Mouse (Mus musculus) myocyte (in vitro differentiated cells): ENCODE data around the gene Hydin. TPM values are rescaled to one million over a fixed set of nuclear protein-coding genes. Genes with fewer than 3 reads are reported as not detected.

Experiments used
- H3K27me3 ChIP-seq: one replicate; pipeline ENCODE4 v1.6.1; 2011; ENCODE audit not compliant: control insufficient read depth, insufficient read depth, insufficient read length
- H3K36me3 ChIP-seq: one replicate; pipeline ENCODE4 v1.6.1; 2011; ENCODE audit not compliant: control insufficient read depth, insufficient read depth
- H3K4me2 ChIP-seq: one replicate; pipeline ENCODE4 v1.6.1; 2011; ENCODE audit warnings: low read depth, control low read depth
- H3K4me3 ChIP-seq: one replicate; pipeline ENCODE4 v1.5.1; 2011; ENCODE audit warnings: mild to moderate bottlenecking, control low read depth, moderate library complexity
- H3K79me2 ChIP-seq: one replicate; pipeline ENCODE4 v1.6.1; 2011; ENCODE audit not compliant: control insufficient read depth, insufficient read depth
- H3ac ChIP-seq: one replicate; pipeline ENCODE4 v1.6.1; 2011; ENCODE audit not compliant: control insufficient read depth, insufficient read length
- CEBPB ChIP-seq: IDR thresholded peaks from 2 replicates; pipeline ENCODE4 v1.6.1; 2011; ENCODE audit warnings: mild to moderate bottlenecking, moderate library complexity; ENCODE audit not compliant: poor library complexity, insufficient read depth, severe bottlenecking
- E2F4 ChIP-seq: IDR thresholded peaks from one replicate; pipeline ENCODE4 v1.6.1; 2011; ENCODE audit warnings: mild to moderate bottlenecking, control low read depth, moderate library complexity; ENCODE audit not compliant: insufficient read depth
- MAX ChIP-seq: IDR thresholded peaks from one replicate; pipeline ENCODE4 v1.6.1; 2011; ENCODE audit warnings: low read depth, mild to moderate bottlenecking, control low read depth
- MYOD1 ChIP-seq, 3 experiments: IDR thresholded peaks; one replicate each; pipeline ENCODE4 v1.6.1; 2011; ENCODE audit warnings: control low read depth in 2 of 3, low read depth in 2 of 3, mild to moderate bottlenecking in 2 of 3, moderate library complexity in 1 of 3; ENCODE audit not compliant: insufficient read length in 2 of 3, control insufficient read depth in 1 of 3
- MYOG ChIP-seq, 3 experiments: IDR thresholded peaks; one replicate each; pipeline ENCODE4 v1.6.1; 2011; ENCODE audit warnings: control low read depth in 2 of 3, low read depth in 2 of 3, mild to moderate bottlenecking in 2 of 3; ENCODE audit not compliant: insufficient read length in 2 of 3, control insufficient read depth in 1 of 3, insufficient read depth in 1 of 3
- POLR2A ChIP-seq: IDR thresholded peaks from one replicate; pipeline ENCODE4 v1.6.1; 2011; ENCODE audit warnings: low read depth, mild to moderate bottlenecking, control low read depth, moderate library complexity; ENCODE audit not compliant: insufficient read length
- POLR2AphosphoS2 ChIP-seq: IDR thresholded peaks from one replicate; pipeline ENCODE4 v1.6.1; 2011; ENCODE audit warnings: low read depth, control low read depth; ENCODE audit not compliant: insufficient read length
- REST ChIP-seq: IDR thresholded peaks from one replicate; pipeline ENCODE4 v1.6.1; 2011; ENCODE audit warnings: mild to moderate bottlenecking, control low read depth, moderate library complexity; ENCODE audit not compliant: insufficient read depth, insufficient read length
- SRF ChIP-seq: IDR thresholded peaks from one replicate; pipeline ENCODE4 v1.6.1; 2011; ENCODE audit warnings: low read depth; ENCODE audit not compliant: control insufficient read depth, insufficient read length
- TCF12 ChIP-seq: IDR thresholded peaks from one replicate; pipeline ENCODE4 v1.6.1; 2011; ENCODE audit warnings: mild to moderate bottlenecking, control low read depth; ENCODE audit not compliant: poor library complexity, insufficient read depth, severe bottlenecking
- TCF3 ChIP-seq: IDR thresholded peaks from one replicate; pipeline ENCODE4 v1.6.1; 2011; ENCODE audit warnings: low read depth, control low read depth; ENCODE audit not compliant: insufficient read length
- USF1 ChIP-seq: IDR thresholded peaks from one replicate; pipeline ENCODE4 v1.6.1; 2011; ENCODE audit warnings: low read depth, mild to moderate bottlenecking, control low read depth, moderate library complexity
- polyA plus RNA-seq: library from polyadenylated mRNA; unstranded; fragments of >200 nt; fragmentation: generic; extraction: Trizol; gene quantifications from one replicate; pipeline ENCODE4 v1.2.1, GENCODE M21; 2012; ENCODE audit warnings: missing spikeins

The Hydin gene
- polyA plus RNA-seq, 1 experiment = 0.01 TPM

GRCm38 (mm10) chr8:110657661-110658060 lies 390.9 kb downstream of the Hydin start:
- H3K4me2 ChIP-seq = no peak overlapping the region
- no peak overlapping the region for H3ac ChIP-seq
- H3K27me3 ChIP-seq = no peaks in the 10 kb centered on the region
- H3K36me3 ChIP-seq = peaks cover 11% of the 10 kb centered on the region
- H3K4me3 ChIP-seq = no peak overlapping the region
- H3K79me2 ChIP-seq = no peaks in the 10 kb centered on the region
- TF ChIP-seq POLR2AphosphoS2 = no peak
- TF ChIP-seq MYOD1 (IDR thresholded peaks at IDR 0.05; ENCODE audit: control insufficient read depth in 1 of 3, insufficient read length in 2 of 3, low read depth in 2 of 3) = no peak
- TF ChIP-seq MAX = no peak
- TF ChIP-seq POLR2A = no peak
- no peak for TF ChIP-seq CEBPB
- TF ChIP-seq REST = no peak
- TF ChIP-seq TCF3 = no peak
- TF ChIP-seq USF1 = no peak
- no peak for TF ChIP-seq SRF
- TF ChIP-seq MYOG (IDR thresholded peaks at IDR 0.05; ENCODE audit: control insufficient read depth in 1 of 3, insufficient read depth in 1 of 3, insufficient read length in 2 of 3, low read depth in 2 of 3) = no peak
- TF ChIP-seq E2F4 = no peak
- TF ChIP-seq TCF12 = no peak

Other genes starting within 250 kb of the Hydin start
- gene Chst4, start 227.2 kb upstream of the Hydin start, polyA plus RNA-seq = not detected
- not detected for gene Zfp612, start 187.2 kb upstream of the Hydin start, polyA plus RNA-seq
- gene Gm21964, start 165.8 kb upstream of the Hydin start, polyA plus RNA-seq = not detected
- gene Gm17720, start 164.2 kb upstream of the Hydin start, polyA plus RNA-seq = not detected
- not detected for gene Calb2, start 98.8 kb upstream of the Hydin start, polyA plus RNA-seq
- gene Cmtr2, start 51.3 kb upstream of the Hydin start, polyA plus RNA-seq = 2.8 TPM